Mouse (Mus musculus) heart, postnatal 25 days (tissue): ENCODE data around the gene Asb16. TPM values are rescaled to one million over a fixed set of nuclear protein-coding genes. Genes with fewer than 3 reads are reported as not detected.

Source experiments
- DNase-seq: peaks from one replicate; pipeline ENCODE4 v3.0.0; 2022; ENCODE audit warnings: low spot score
- intact Hi-C: fragments of 180-260 bp; cut with DNase I; formaldehyde crosslinking; loops from one replicate; pipeline ENCODE4 v1.15.1; 2025
- total RNA-seq, 2 experiments: library from RNA; stranded (reverse); gene quantifications; 2 replicates each; pipeline ENCODE4 v1.2.3; 2021

The Asb16 gene
- total RNA-seq, 2 experiments from 2014 or later = 0.61 to 0.68 TPM

GRCm38 (mm10) chr11:102299839-102300238 is 31.3 kb downstream of the Asb16 start:
- intact Hi-C loops = no loop called here
- no peak for DNase-seq

GRCm38 (mm10) chr11:102304141-102304540 is 35.6 kb downstream of the Asb16 start:
- intact Hi-C loops = no loop called here
- DNase-seq = no peak

- DNase-seq = no peak
- intact Hi-C loops = no loop called here
These were observed 36.8 kb downstream of the Asb16 start for GRCm38 (mm10) chr11:102305359-102305758.

GRCm38 (mm10) chr11:102308104-102308503 is 39.6 kb downstream of the Asb16 start:
- intact Hi-C loops = loop anchor here (2.0 kb wide), 1 partner anchor 123 kb away; the partner anchor contains the start of gene Grn
- DNase-seq = no peak

GRCm38 (mm10) chr11:102308979-102309378 is 40.4 kb downstream of the Asb16 start:
- peak; percentile 94 for DNase-seq
- intact Hi-C loops = loop anchor here (1.0 to 2.0 kb wide), 2 partner anchors 102 to 122 kb away; partner anchors contain the start of gene Grn

- no peak for DNase-seq
- intact Hi-C loops = loop anchor here (1.0 to 2.0 kb wide), 2 partner anchors 101 to 121 kb away; partner anchors contain the start of gene Grn
These were observed 41.5 kb downstream of the Asb16 start for GRCm38 (mm10) chr11:102309821-102310617.

GRCm38 (mm10) chr11:102310768-102311695 is 42.5 kb downstream of the Asb16 start:
- DNase-seq = no peak
- intact Hi-C loops = no loop called here

GRCm38 (mm10) chr11:102311966-102312365 is 43.4 kb downstream of the Asb16 start:
- intact Hi-C loops = no loop called here
- DNase-seq = no peak

GRCm38 (mm10) chr11:102312586-102312985 is 44.0 kb downstream of the Asb16 start:
- no peak for DNase-seq
- intact Hi-C loops = no loop called here

GRCm38 (mm10) chr11:102314321-102314720 is 45.8 kb downstream of the Asb16 start:
- DNase-seq = no peak
- intact Hi-C loops = no loop called here

GRCm38 (mm10) chr11:102315690-102316571 is 47.4 kb downstream of the Asb16 start:
- no peak for DNase-seq
- intact Hi-C loops = no loop called here

GRCm38 (mm10) chr11:102316572-102317297 is 48.2 kb downstream of the Asb16 start:
- intact Hi-C loops = no loop called here
- DNase-seq = peak; percentile 90

GRCm38 (mm10) chr11:102317298-102317900 is 48.9 kb downstream of the Asb16 start:
- peak; percentile 36 for DNase-seq
- intact Hi-C loops = no loop called here

- intact Hi-C loops = loop anchor here (1.0 kb wide), 1 partner anchor 89 kb away; the partner anchor contains the start of gene Slc25a39
- DNase-seq = peak; percentile 72
These were observed 49.5 kb downstream of the Asb16 start for GRCm38 (mm10) chr11:102317901-102318575.

- peak; percentile 35 for DNase-seq
- intact Hi-C loops = loop anchor here (1.0 kb wide), 1 partner anchor 89 kb away; the partner anchor contains the start of gene Slc25a39
These were observed 50.2 kb downstream of the Asb16 start for GRCm38 (mm10) chr11:102318576-102319409.

GRCm38 (mm10) chr11:102319410-102319792 is 50.9 kb downstream of the Asb16 start, which contains the start of gene Ubtf:
Gene Ubtf (minus strand): TSS chr11:102319742.
- intact Hi-C loops = no loop called here
- peak; percentile 77 for DNase-seq
